Mouse (Mus musculus): ENCODE data around the gene Tox2. TPM values are rescaled to one million over a fixed set of nuclear protein-coding genes. Genes with fewer than 3 reads are reported as not detected.

Gene Tox2
- total RNA-seq, 1 experiment from 2014 or later: not detected

DNA sequence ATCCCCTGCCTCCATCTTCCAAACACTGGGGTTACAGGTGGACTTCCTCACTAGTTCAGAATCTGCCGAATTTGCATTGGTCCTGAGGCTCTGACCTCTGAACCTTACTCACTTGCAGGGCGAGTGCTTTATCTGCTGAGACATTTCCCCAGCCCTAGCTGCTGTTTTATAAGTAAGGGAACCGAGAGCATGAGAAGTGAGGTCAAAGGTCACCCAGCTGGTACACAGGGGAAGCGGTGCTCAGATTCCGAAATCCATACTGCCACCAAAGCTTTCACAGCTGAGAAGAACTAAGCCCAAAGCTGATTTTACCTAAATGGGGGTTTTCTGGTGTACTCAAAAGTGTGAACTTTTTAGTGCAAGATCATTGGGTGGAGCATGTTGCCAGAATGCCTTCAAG lies 38.9 kb downstream of the Tox2 start:
- no peak for ATAC-seq (replicated peaks; ENCODE audit: insufficient number of reproducible peaks, low FRiP score, low TSS enrichment, poor library complexity, severe bottlenecking)

DNA sequence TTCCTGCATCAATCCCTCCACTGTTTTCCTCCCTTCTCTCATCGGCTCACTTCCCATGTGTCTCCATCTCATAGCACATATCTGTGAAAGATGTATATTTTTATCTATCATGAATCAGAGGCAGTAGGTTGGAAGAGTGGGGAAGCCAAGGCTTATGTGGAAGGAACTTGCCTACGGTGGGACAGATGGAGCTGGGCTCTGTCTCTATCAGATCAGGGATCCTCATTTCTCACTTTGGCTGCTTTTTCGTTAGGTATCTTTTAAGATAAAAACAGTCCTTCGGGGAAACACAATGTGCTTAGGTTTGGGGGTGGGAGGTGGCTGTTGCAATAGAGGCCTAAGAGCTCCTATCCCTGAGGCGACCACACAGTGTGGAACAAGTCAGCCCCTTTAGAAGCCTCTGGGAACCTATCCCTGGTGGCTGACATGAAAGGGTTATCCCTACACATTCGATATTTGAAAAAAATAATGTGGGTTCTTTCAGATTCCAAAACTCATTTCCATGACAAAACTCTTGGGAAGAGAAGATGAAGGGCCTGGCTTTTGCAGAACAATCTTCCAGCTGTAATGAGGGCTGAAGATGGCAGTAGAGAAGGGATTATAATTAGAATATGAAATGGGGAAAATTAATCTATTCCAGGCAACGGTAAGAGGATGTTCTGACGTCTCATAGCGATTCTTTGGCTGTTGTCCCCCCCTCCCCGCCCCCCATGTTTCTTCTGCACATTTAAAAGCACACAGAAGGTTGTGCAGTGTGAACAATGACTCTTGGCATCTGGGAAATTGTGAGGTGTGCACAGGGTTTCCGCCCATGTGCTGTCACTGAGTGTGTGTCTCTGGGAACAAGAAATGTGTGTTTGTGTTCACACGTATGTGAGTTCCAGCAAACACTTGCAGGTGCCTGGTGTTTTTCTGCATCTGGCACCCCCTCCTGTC lies 41.3 kb downstream of the Tox2 start:
- no peak for ATAC-seq (replicated peaks; ENCODE audit: insufficient number of reproducible peaks, low FRiP score, low TSS enrichment, poor library complexity, severe bottlenecking)

DNA sequence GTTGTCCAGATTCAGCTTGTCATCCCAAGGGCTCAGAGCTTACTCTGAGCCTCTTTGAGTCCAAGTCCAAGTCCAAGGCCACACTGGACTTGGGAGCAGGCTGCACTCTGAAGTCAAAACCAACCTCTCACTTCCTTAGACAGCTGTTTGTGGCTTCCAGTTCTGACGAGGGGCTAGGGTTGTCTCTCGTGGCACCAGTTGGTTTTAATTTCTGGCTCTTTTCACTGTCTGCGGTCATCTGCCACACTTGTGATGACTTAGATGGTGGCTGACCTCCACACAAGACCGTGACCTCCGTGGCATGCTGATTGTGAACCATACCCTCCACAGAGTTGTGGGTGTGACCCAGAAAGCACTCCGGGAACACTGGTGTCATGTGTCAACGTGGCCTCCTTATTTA lies 46.0 kb downstream of the Tox2 start:
- ATAC-seq (replicated peaks; ENCODE audit: insufficient number of reproducible peaks, low FRiP score, low TSS enrichment, poor library complexity, severe bottlenecking): no peak

DNA sequence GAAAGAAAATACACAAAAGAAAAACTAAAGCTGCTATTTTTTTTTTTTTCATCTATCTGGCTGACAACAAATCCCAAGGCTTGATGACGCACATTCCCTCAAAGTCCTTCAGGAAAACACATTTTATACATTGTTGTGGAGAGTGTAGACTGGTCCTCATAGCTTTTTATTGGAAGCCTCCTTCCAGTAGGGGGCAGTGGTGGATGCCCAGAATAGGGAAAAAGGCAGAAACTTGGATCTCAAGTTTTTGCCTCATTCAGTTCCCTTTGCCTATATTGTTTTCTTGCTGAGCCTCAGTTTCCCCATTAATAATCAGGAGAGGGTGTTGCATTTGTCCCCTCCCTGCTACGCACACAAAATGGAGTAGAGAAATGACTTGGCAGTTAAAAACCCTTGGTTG lies 49.7 kb downstream of the Tox2 start:
- no peak for ATAC-seq (replicated peaks; ENCODE audit: insufficient number of reproducible peaks, low FRiP score, low TSS enrichment, poor library complexity, severe bottlenecking)

DNA sequence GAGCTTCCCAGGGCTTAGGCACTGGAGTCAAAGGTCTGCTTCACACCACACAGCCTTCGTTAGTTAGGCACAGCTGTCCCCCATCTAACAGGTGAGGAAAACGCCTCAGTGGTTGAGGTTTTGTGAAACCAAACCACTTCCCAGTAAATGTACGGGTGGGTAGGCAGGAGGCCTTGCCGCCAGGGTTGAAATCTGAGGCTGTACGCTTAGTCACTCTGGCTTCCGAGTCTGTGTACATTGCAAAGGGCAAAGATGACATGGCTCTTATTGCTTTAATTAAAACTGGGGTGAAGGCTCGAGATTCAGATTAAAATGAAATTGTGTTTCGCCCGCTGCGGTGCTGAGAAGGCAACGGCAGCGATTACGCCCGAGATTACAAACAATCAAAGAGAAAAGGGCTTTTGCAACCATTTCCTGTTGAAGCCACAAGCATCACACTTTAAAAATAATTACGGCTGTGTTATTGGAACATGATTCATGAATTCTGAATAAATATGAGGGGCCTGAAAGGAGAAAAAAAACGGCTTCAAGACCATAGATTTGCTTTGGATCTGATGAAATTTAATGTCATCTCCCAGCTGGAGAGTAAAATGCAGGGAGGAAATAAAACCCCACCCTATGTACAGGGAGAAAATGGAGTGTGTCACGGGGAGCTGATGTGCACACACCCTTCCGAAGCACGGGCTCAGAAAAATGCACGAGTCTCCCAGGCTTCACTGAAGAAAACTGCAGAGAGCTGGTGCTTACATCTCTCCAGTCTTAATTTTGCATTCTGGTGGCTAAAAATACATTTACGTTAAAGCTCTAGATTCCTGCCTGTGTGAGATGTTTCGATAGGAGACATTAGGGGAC lies 50.5 kb downstream of the Tox2 start:
- no peak for ATAC-seq (replicated peaks; ENCODE audit: insufficient number of reproducible peaks, low FRiP score, low TSS enrichment, poor library complexity, severe bottlenecking)

DNA sequence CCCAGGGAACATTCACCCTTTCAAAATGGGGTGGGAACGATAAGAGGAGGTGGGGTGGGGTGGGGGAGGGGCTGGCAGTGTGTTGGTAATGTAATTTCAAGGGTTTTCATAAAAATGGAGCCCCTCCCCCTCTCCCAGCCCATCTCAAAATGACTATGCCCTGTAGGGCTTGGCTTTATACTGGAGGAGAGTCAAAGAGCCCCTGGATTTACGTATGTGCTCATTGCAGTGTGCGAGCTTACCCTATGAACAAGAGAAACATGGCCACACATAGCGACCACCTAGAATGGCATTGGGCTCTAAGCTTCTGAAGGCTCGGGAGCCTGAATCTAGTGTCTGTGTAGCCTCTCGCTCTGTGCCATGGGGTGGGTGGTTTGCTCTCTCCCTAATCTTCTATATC lies 51.3 kb downstream of the Tox2 start:
- ATAC-seq (replicated peaks; ENCODE audit: insufficient number of reproducible peaks, low FRiP score, low TSS enrichment, poor library complexity, severe bottlenecking): no peak

DNA sequence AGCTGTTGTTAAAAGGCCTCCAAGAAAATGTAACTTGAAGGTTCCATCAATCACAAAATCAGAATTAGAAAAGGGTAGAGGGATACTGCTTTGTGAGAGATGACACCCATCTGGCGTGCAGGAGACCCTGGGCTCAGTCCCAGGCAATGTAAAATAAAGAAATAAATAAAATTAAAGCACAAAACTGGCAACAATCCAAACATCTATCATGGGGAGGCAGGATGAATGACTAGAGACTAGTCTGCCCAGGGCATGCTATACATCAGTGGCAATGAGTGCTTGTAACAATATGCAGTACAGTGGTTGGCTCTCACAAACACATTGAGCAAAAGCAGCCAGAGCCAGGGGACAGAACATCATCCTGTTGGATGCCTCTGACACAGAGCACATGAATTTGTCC lies 53.8 kb downstream of the Tox2 start:
- no peak for ATAC-seq (replicated peaks; ENCODE audit: insufficient number of reproducible peaks, low FRiP score, low TSS enrichment, poor library complexity, severe bottlenecking)

- ATAC-seq (replicated peaks; ENCODE audit: insufficient number of reproducible peaks, low FRiP score, low TSS enrichment, poor library complexity, severe bottlenecking): no peak
These were observed 58.6 kb downstream of the Tox2 start for GRCm38 (mm10) chr2:163261362-163262054.

DNA sequence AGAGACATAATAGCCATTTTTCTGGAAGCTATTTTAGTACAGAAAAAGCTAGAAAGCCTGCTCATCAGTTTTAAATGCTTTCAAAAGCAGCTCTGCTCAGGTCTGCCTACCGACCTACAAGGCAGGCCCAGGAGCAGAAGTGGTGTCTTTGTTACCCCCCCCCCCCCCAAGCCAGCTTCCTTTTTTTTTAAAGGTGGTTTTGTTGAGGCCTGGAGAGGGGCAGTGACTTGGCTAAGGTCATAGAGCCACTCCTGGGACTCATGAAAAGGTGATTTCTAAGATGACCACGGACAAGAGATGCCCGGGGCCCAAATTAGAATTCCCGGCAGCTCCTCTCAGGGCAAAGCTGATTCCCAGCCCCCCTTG lies 59.1 kb downstream of the Tox2 start:
- ATAC-seq (replicated peaks; ENCODE audit: insufficient number of reproducible peaks, low FRiP score, low TSS enrichment, poor library complexity, severe bottlenecking): no peak

GRCm38 (mm10) chr2:163267097-163267496 lies 64.2 kb downstream of the Tox2 start:
- ATAC-seq (replicated peaks; ENCODE audit: insufficient number of reproducible peaks, low FRiP score, low TSS enrichment, poor library complexity, severe bottlenecking): no peak

DNA sequence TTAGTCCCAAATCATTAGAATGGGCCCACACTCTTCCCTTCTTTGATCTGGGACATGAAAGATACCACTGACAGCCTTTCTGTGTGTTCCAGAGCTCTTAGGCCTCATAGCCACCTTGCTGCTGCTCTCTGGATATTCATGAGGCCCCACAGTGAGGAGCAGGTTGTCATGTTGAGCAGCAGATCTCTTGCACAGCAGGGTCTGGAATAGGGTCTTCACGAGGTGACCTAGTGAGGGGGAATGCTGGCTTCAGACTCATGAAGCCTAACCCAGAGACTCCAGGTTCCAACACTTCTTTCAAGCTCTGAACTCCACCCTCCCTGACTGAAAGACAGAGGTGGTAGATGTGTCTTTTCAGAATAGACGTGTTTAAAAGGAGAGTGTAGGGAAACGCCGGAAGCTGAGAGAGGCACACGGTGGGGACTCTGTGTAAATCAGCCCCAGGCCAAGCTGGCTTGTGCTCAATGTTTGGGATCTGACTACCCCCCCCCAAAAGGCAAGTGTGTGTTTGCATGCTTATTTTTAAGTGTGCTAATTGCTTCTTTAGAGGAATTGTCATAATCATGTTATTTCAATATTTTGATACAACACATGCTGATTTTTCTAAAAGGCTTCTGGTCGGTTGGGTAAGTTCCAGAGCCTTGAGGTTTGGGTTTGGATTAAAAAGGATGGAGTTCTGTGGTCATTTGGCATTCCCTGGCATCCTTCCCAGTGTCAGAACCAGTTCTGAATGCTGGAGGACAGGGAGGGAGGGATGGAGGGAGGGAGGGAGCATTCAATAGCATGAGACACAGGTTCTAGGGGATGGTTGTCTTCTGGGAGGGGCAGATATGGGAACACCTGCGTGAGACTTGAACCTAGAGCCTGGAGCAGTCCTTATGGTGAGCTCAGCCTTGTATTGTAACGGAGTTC lies 68.9 kb downstream of the Tox2 start:
- ATAC-seq (replicated peaks; ENCODE audit: insufficient number of reproducible peaks, low FRiP score, low TSS enrichment, poor library complexity, severe bottlenecking): no peak

DNA sequence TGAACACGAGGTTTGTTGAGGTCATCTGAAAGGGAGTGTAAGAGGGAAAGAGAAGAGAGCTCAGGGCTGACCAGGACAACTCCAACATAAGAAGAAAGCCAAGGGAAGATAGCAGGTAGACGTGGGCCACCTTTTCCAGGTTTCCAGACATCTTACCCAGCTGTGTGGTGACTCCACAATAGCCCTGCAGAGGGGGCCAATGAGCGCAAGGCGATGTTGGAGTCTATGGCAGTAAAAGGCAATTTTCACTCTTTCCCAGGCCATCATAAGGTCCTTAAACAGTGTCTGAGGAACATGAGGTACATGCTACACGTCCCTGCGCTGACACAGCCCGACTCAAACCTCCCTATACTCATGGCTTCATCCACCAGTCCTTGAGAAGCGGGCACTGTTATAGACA lies 70.9 kb downstream of the Tox2 start:
- no peak for ATAC-seq (replicated peaks; ENCODE audit: insufficient number of reproducible peaks, low FRiP score, low TSS enrichment, poor library complexity, severe bottlenecking)

DNA sequence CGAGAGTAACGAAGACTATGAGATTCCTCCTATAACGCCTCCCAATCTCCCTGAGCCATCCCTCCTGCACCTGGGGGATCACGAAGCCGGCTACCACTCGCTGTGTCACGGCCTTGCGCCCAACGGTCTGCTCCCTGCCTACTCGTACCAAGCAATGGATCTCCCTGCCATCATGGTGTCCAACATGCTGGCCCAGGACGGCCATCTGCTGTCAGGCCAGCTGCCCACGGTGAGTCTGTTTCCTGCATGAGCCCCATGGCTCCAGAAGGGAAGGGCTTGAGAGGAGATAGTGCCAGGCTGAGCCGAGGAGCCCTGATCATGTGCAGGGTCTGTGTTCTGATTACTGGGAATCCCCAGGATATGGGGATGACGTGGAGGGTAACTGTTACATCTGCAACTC lies 73.1 kb downstream of the Tox2 start:
- no peak for ATAC-seq (replicated peaks; ENCODE audit: insufficient number of reproducible peaks, low FRiP score, low TSS enrichment, poor library complexity, severe bottlenecking)

- no peak for ATAC-seq (replicated peaks; ENCODE audit: insufficient number of reproducible peaks, low FRiP score, low TSS enrichment, poor library complexity, severe bottlenecking)
These were observed 75.1 kb downstream of the Tox2 start for GRCm38 (mm10) chr2:163277979-163278378.

- no peak for ATAC-seq (replicated peaks; ENCODE audit: insufficient number of reproducible peaks, low FRiP score, low TSS enrichment, poor library complexity, severe bottlenecking)
These were observed 77.9 kb downstream of the Tox2 start for GRCm38 (mm10) chr2:163280636-163281322.

DNA sequence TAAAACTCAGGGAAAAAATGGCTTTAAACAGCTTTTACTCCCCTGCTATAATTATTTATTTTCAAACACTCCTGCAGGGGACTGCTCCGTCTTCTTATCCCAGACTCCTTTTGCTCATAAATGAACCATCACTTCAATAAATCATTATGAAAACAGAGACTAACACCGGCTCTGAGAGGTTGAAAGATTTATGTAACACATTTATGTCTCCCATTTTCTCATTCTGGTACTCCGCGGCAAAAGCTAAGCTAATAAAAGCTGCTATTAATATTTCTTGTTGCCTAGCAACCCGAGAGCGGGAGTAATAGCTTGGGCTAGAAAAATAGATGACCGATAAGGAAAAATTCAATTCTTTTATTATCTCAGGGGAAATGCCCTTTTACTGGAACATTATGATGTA lies 81.9 kb downstream of the Tox2 start:
- ATAC-seq (replicated peaks; ENCODE audit: insufficient number of reproducible peaks, low FRiP score, low TSS enrichment, poor library complexity, severe bottlenecking): no peak

- ATAC-seq (replicated peaks; ENCODE audit: insufficient number of reproducible peaks, low FRiP score, low TSS enrichment, poor library complexity, severe bottlenecking): no peak
These were observed 82.4 kb downstream of the Tox2 start for GRCm38 (mm10) chr2:163285335-163285734.

- no peak for ATAC-seq (replicated peaks; ENCODE audit: insufficient number of reproducible peaks, low FRiP score, low TSS enrichment, poor library complexity, severe bottlenecking)
These were observed 82.8 kb downstream of the Tox2 start for GRCm38 (mm10) chr2:163285762-163286161.
